ENCODE assay signal across 25 mouse cellular contexts in genomic region chr13:103369194-103369593, GRCm38 (mm10). TPM values are rescaled to one million over a fixed set of nuclear protein-coding genes. Genes with fewer than 3 reads are reported as not detected.
A peak's percentile ranks its signal among the peaks of the same experiment; 100 is the strongest.
DNase-seq lines count a peak whose midpoint lies in the region; ATAC-seq lines count a peak whose summit lies in the region.
"Had no signal": no experiment of that assay in that cellular context is flagged by ENCODE, and none has a peak within 500 bp of the region (broad histone marks: within the 10 kb centered on the region; RNA-seq: fewer than 3 reads in every experiment).

No protein-coding gene starts in this region.

- no peak overlapping the region for H3K27ac ChIP-seq in midbrain, embryonic 15.5 days
- H3K27ac ChIP-seq: embryonic facial prominence, embryonic 10.5 days; forebrain, embryonic 15.5 days; gastrocnemius, adult 2 months; heart, embryonic 10.5 days; hindbrain, embryonic 15.5 days; intestine, embryonic 15.5 days; liver, embryonic 13.5 days; neural tube, embryonic 13.5 days had no signal

- DNase-seq in layer of hippocampus, adult 9-11 months = peak; percentile 35
- no peak for DNase-seq in layer of hippocampus, postnatal 25 days (ENCODE audit: extremely low spot score in 1 of 2, low spot score in 1 of 2)
- peak; percentile 86 for DNase-seq in brain, adult 2 months (ENCODE audit: low read depth, low spot score)
- DNase-seq in frontal cortex, postnatal 36 days (ENCODE audit: low spot score in 2 of 2) = peak; percentile 46 to 66
- DNase-seq in left cerebral cortex, postnatal 36 days (ENCODE audit: low spot score in 2 of 2) = peak; percentile 33 to 61
- DNase-seq in Muller cell, postnatal 12 days (ENCODE audit: inconsistent ontology term) = no peak
- DNase-seq in cerebellum, adult 8-10 months = no peak
- DNase-seq: adrenal gland, postnatal 14 days; cerebellum, adult 9-11 months; gastrocnemius, adult 2 months; kidney, postnatal 25 days; liver, embryonic 13.5 days; lung, adult 2 months; lung, postnatal 14 days; midbrain, embryonic 14.5 days; retina, postnatal 1 day; thymus, postnatal 25 days had no signal

- no peaks in the 10 kb centered on the region for H3K4me1 ChIP-seq in midbrain, embryonic 15.5 days
- H3K4me1 ChIP-seq: embryonic facial prominence, embryonic 10.5 days; forebrain, embryonic 15.5 days; heart, embryonic 10.5 days; hindbrain, embryonic 15.5 days; intestine, embryonic 15.5 days; liver, embryonic 13.5 days; neural tube, embryonic 13.5 days had no signal

- H3K4me2 ChIP-seq in midbrain, embryonic 15.5 days = no peak overlapping the region
- H3K4me2 ChIP-seq: forebrain, embryonic 15.5 days; hindbrain, embryonic 15.5 days; intestine, embryonic 15.5 days; liver, embryonic 13.5 days; neural tube, embryonic 13.5 days had no signal

- H3K36me3 ChIP-seq in midbrain, embryonic 15.5 days (replicated peaks) = no peaks in the 10 kb centered on the region
- H3K36me3 ChIP-seq: embryonic facial prominence, embryonic 10.5 days; forebrain, embryonic 15.5 days; heart, embryonic 10.5 days; hindbrain, embryonic 15.5 days; intestine, embryonic 15.5 days; liver, embryonic 13.5 days; neural tube, embryonic 13.5 days had no signal

- no peak for ATAC-seq in midbrain, embryonic 15.5 days (replicated peaks)
- ATAC-seq: forebrain, embryonic 15.5 days; intestine, embryonic 15.5 days had no signal

- intact Hi-C loops in left cerebral cortex, postnatal 36 days (cut with DNase I) = no loop called here

- H3K4me3 ChIP-seq in midbrain, embryonic 15.5 days = no peak overlapping the region
- H3K4me3 ChIP-seq: embryonic facial prominence, embryonic 10.5 days; forebrain, embryonic 15.5 days; gastrocnemius, adult 2 months; heart, embryonic 10.5 days; hindbrain, embryonic 15.5 days; intestine, embryonic 15.5 days; liver, embryonic 13.5 days; myocyte; neural tube, embryonic 13.5 days had no signal

- WGBS in midbrain, embryonic 15.5 days = 76% methylated on average over 7 of the region's 7 CpGs

- H3K9ac ChIP-seq in midbrain, embryonic 15.5 days = no peak overlapping the region
- H3K9ac ChIP-seq: forebrain, embryonic 15.5 days; hindbrain, embryonic 15.5 days; intestine, embryonic 15.5 days; liver, embryonic 13.5 days; neural tube, embryonic 13.5 days had no signal

- no peaks in the 10 kb centered on the region for H3K9me3 ChIP-seq in midbrain, embryonic 15.5 days
- H3K9me3 ChIP-seq: embryonic facial prominence, embryonic 10.5 days; forebrain, embryonic 15.5 days; heart, embryonic 10.5 days; hindbrain, embryonic 15.5 days; intestine, embryonic 15.5 days; liver, embryonic 13.5 days; neural tube, embryonic 13.5 days had no signal

- no peaks in the 10 kb centered on the region for H3K27me3 ChIP-seq in midbrain, embryonic 15.5 days (replicated peaks)
- H3K27me3 ChIP-seq: forebrain, embryonic 15.5 days; hindbrain, embryonic 15.5 days; intestine, embryonic 15.5 days; liver, embryonic 13.5 days; neural tube, embryonic 13.5 days had no signal

RNA-seq across cellular contexts. Expression of gene Mast4, which starts 34.9 kb away (rescaled TPM):
- total RNA-seq in layer of hippocampus, postnatal 25 days (2021) = 10 to 100 TPM; 50.5 to 54.6 TPM
- 10 to 100 TPM; 45.7 to 56.6 TPM for total RNA-seq in left cerebral cortex, postnatal 36 days (2021)
- 36.7 and 41.1 TPM in 2 replicates for polyA plus RNA-seq in midbrain, embryonic 15.5 days (2015; fragmentation: Nextera tagmentation; extraction: Ambion mirVana)

Comparison
In these comparisons a context has a peak if more than half of its experiments do, and no peak if none do; other contexts are left out.
1. DNase-seq: peak in layer of hippocampus, adult 9-11 months (single experiment), brain, adult 2 months (single experiment), frontal cortex, postnatal 36 days (2 of 2) and left cerebral cortex, postnatal 36 days (2 of 2); none in layer of hippocampus, postnatal 25 days (0 of 2), Muller cell, postnatal 12 days (single experiment) and cerebellum, adult 8-10 months (single experiment).